ENCODE assay signal across 14 mouse cellular contexts in the genomic region with DNA sequence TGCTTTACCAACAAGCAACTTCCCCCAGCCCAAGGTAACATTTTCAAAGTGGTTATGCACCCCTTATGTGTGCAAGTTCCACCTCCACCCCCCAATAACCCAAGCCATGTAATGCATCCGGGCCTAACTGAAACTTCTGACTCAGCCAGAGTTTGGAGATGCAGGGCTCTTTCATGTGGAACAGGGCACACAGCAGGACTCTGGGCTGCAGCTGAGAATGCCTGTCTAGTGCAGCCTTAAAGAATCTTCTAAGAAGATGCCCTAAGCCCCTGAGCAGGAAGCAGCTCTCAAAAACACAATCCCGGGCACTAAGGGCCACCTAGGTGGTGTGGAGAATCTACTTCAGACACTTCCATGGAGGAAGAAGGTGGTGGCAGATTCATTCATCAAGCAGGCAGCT. TPM values are rescaled to one million over a fixed set of nuclear protein-coding genes. Genes with fewer than 3 reads are reported as not detected.
A peak's percentile ranks its signal among the peaks of the same experiment; 100 is the strongest.
DNase-seq lines count a peak whose midpoint lies in the region; ATAC-seq lines count a peak whose summit lies in the region.
"Had no signal": no experiment of that assay in that cellular context is flagged by ENCODE, and none has a peak within 500 bp of the region (broad histone marks: within the 10 kb centered on the region; RNA-seq: fewer than 3 reads in every experiment).

No protein-coding gene starts in this region.

- DNase-seq in embryo, embryonic 11 days: peak; percentile 14
- DNase-seq in embryo, embryonic 9.5 days (ENCODE audit: extremely low spot score): no peak
- no peak for DNase-seq in kidney, postnatal 10 days
- peak; percentile 28 for DNase-seq in R1 (ENCODE audit: low read depth, low spot score)
- peak; percentile 64 for DNase-seq in thymus, postnatal 14 days
- no peak for DNase-seq in layer of hippocampus, postnatal 10 days (ENCODE audit: low spot score in 2 of 2)
- DNase-seq in left cerebral cortex, adult 18-20 months (ENCODE audit: low spot score in 2 of 2): no peak
- DNase-seq: cerebellum, adult 11 months; gastrocnemius, postnatal 10 days; heart, postnatal 4 days had no signal

- no peak overlapping the region for H3K4me2 ChIP-seq in kidney, embryonic 15.5 days
- H3K4me2 ChIP-seq: forebrain, embryonic 15.5 days; lung, embryonic 15.5 days had no signal

- H3K9me3 ChIP-seq in kidney, embryonic 15.5 days (replicated peaks): no peaks in the 10 kb centered on the region
- H3K9me3 ChIP-seq: forebrain, embryonic 15.5 days; lung, embryonic 15.5 days had no signal

- H3K4me1 ChIP-seq in kidney, embryonic 15.5 days: peaks cover 60% of the 10 kb centered on the region

- no peaks in the 10 kb centered on the region for H3K27me3 ChIP-seq in kidney, embryonic 15.5 days
- H3K27me3 ChIP-seq: forebrain, embryonic 15.5 days; lung, embryonic 15.5 days had no signal

- WGBS in kidney, embryonic 15.5 days: 16% methylated on average over 2 of the region's 2 CpGs

- H3K9ac ChIP-seq in kidney, embryonic 15.5 days: no peak overlapping the region
- H3K9ac ChIP-seq: forebrain, embryonic 15.5 days; lung, embryonic 15.5 days had no signal

- peak overlapping the region; percentile 56; the same call in 1 of the 2 replicates for H3K27ac ChIP-seq in kidney, embryonic 15.5 days
- H3K27ac ChIP-seq: forebrain, embryonic 15.5 days; lung, embryonic 15.5 days had no signal

- H3K4me3 ChIP-seq in kidney, embryonic 15.5 days (replicated peaks): no peak overlapping the region
- H3K4me3 ChIP-seq: forebrain, embryonic 15.5 days; lung, embryonic 15.5 days had no signal

- no peak for ATAC-seq in kidney, embryonic 15.5 days (replicated peaks; ENCODE audit: low FRiP score)
- ATAC-seq: activated CD4-positive, CD25-positive, alpha-beta regulatory T cell, adult 4 months; forebrain, embryonic 15.5 days had no signal

- H3K36me3 ChIP-seq in kidney, embryonic 15.5 days: no peaks in the 10 kb centered on the region
- H3K36me3 ChIP-seq: forebrain, embryonic 15.5 days; lung, embryonic 15.5 days had no signal

RNA-seq across cellular contexts. Expression of a gene that starts 16.6 kb away (rescaled TPM):
- 108 and 110 TPM in 2 replicates for polyA plus RNA-seq in kidney, embryonic 15.5 days (2015; fragmentation: Nextera tagmentation; extraction: Ambion mirVana)
- 10 to 100 TPM; 53.3 to 56.6 TPM for total RNA-seq in layer of hippocampus, postnatal 10 days (2021)
- 100 to 1,000 TPM; 104 to 116 TPM for total RNA-seq in left cerebral cortex, adult 18-20 months (2021)

Comparison
In these comparisons a context has a peak if more than half of its experiments do, and no peak if none do; other contexts are left out.
1. DNase-seq: peak in embryo, embryonic 11 days (single experiment), R1 (single experiment) and thymus, postnatal 14 days (single experiment); none in embryo, embryonic 9.5 days (single experiment), kidney, postnatal 10 days (single experiment), layer of hippocampus, postnatal 10 days (0 of 2) and left cerebral cortex, adult 18-20 months (0 of 2).